Mouse (Mus musculus): ENCODE results near the gene Spata20.

The Spata20 gene

GRCm38 (mm10) chr11:94454756-94455155 is 31.2 kb downstream of the Spata20 start:
- ATAC-seq (ENCODE audit: low TSS enrichment) = peak; percentile 60

- no peak for ATAC-seq (ENCODE audit: low TSS enrichment)
These were observed 34.7 kb downstream of the Spata20 start for GRCm38 (mm10) chr11:94451091-94451773.

GRCm38 (mm10) chr11:94449886-94450285 is 36.1 kb downstream of the Spata20 start:
- ATAC-seq (ENCODE audit: low TSS enrichment) = no peak

- no peak for ATAC-seq (ENCODE audit: low TSS enrichment)
These were observed 36.7 kb downstream of the Spata20 start for GRCm38 (mm10) chr11:94449239-94449638.

GRCm38 (mm10) chr11:94447017-94447416 is 39.0 kb downstream of the Spata20 start:
- no peak for ATAC-seq (ENCODE audit: low TSS enrichment)

GRCm38 (mm10) chr11:94445300-94445699 is 40.7 kb downstream of the Spata20 start:
- no peak for ATAC-seq (ENCODE audit: low TSS enrichment)

- no peak for ATAC-seq (ENCODE audit: low TSS enrichment)
These were observed 41.1 kb downstream of the Spata20 start for GRCm38 (mm10) chr11:94444829-94445228.

GRCm38 (mm10) chr11:94441752-94442151 is 44.2 kb downstream of the Spata20 start:
- ATAC-seq (ENCODE audit: low TSS enrichment) = no peak

GRCm38 (mm10) chr11:94441122-94441521 is 44.9 kb downstream of the Spata20 start:
- ATAC-seq (ENCODE audit: low TSS enrichment) = no peak

- ATAC-seq (ENCODE audit: low TSS enrichment) = no peak
These were observed 45.6 kb downstream of the Spata20 start for GRCm38 (mm10) chr11:94440421-94440820.

GRCm38 (mm10) chr11:94429011-94429651 is 56.8 kb downstream of the Spata20 start:
- ATAC-seq (ENCODE audit: low TSS enrichment) = no peak
